Mouse (Mus musculus) adrenal gland, adult (tissue): ENCODE results near the gene 2410137M14Rik.
"Not testable (repeated sequence)": the region's sequence is repeated elsewhere in the genome, so short reads cannot be mapped to it uniquely, and the experiment has no call there.

Experiments
- DNase-seq, 2 experiments: peaks; one replicate each; pipeline ENCODE4 v3.0.0; 2022 to 2023; ENCODE audit warnings: low spot score in 1 of 2; ENCODE audit not compliant: inconsistent age in 2 of 2

2410137M14Rik gene

DNA sequence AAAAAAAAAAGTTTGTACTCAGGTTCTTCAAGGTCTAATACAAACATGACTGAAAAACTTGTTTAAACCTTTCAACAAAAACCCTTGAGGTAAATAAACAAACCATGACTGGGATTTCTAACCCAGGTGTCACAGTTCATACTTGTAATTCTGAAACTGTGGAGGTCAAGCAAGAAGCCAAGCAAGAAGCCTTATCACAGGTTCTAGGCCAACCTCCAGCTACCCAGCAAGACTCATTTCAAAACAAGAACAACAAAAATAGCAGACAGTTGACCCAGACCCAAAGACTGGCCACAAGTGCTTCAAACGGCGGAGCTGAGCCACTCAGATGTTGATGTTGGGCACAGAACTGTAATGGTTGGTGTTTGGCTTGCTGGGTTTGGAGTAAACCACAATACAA lies 13.5 kb upstream of the 2410137M14Rik start:
- no peak for DNase-seq

DNA sequence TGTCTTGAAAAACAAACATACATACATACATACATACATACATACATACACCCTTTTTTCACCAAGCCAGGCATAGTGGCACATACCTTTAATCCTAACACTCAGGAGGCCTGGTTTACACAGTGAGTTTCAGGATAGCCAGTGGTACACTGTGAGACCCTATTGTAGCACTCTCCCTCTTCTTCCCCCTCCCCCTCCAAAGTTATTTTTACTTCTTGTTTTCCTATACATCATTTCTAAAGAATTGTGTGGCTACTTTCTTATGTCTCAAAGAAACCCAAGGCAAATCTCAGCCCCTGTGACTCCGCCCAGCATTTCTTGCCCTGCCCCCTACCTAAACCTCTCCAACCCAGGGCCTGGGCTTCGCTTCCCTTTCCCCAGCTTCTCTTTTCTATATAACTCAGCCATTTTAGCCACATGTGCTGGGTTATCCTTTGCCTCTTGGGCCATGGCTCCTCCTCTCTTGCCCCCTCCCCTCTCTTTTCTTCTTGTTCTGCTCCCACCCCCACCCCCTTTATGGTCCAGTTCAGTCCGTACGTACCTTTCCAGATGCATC lies 12.8 kb upstream of the 2410137M14Rik start:
- DNase-seq = no peak

DNA sequence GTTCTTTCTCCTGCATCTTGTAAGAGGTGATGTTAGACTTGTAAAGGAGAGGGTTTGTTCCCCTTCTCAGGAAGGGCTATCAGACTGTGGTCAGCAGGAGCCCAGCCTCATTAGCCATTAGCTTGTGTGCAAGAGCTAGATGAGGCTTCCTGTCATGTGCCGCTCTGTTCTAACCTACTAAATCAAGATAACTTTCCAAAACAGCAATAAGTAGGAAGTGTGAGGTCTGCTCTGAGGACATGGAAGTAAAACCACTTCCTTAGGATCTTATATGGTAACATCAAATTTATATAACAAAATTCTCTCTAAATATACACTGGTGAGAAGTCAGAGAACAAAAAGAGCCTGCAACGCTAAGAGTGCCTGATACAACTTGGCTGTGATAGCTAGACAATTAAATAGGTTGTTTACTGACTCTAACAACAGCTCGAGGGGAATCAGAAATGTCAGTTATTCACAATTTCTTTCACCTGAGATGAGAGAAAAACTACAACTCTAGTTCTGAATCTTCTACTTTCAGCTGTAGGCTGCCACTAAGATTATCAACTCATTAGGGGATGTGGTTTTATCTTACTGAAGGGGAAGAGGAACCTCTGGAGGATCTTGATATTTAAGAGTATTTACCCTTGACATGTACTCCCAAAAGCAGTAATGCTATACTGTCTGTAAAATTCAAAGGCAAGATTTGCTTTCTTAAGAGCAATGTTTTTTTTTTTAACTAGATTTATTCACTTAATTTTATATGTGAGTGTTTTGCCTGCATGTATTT lies 11.5 kb upstream of the 2410137M14Rik start:
- no peak for DNase-seq

DNA sequence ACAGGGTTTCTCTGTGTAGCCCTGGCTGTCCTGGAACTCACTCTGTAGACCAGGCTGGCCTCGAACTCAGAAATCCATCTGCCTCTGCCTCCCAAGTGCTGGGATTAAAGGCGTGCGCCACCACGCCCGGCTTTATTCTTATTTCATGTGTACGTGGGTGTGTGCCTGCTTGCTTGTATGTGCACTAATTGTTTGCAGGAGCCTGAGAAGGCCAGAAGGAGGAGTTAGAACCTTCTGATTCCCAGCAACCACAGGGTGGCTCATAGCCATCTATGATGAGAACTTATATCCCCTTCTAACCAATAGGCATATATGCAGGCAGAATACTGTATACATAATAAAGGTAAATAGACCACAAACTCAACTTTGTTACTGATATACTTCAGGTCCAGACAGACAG lies 9.6 kb upstream of the 2410137M14Rik start:
- DNase-seq = not testable (repeated sequence)

DNA sequence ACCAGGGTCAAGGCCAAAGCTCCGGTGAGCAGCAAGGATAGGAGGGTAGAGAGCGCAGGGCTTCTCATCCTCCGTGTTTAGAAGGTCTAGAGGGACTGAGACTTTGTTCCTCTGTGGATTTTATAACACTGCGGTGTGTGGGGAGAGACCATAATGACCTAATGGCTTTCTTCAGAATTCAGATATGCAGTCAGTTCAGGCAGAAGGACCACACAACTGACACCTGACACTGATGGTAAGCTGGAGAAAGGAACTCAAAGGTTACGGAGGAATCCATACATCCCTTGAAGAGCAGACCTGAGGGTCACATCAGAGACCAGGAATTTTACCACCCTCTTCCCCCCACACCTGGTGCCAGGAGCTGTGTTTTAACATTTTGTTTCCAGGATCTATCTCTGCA lies 8.4 kb upstream of the 2410137M14Rik start, which contains the start of gene H2-M5:
Gene H2-M5 (minus strand): TSS at position 101 of the 400 bp plus-strand sequence.
- no peak for DNase-seq

DNA sequence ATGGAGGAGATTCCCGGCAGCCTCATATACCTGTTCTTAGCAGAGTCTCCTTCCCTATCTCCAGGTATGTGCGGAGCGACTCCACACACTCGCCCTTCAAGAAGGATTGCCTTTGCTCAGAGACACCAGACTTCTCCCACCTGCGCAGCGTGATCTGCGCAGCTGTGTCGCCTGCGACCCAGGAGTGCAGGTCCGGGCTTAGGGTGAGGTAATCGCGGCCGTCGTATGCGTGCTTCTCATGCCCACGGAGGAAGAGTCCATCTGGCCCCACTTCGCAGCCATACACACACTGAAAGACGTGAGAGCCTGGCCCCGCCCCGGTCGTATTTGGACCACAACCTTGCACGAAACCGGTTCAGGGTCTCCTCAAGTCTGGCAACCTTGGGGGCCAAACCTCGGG lies 7.4 kb upstream of the 2410137M14Rik start:
- DNase-seq = peak in 1 of 2 experiments; percentile 25

DNA sequence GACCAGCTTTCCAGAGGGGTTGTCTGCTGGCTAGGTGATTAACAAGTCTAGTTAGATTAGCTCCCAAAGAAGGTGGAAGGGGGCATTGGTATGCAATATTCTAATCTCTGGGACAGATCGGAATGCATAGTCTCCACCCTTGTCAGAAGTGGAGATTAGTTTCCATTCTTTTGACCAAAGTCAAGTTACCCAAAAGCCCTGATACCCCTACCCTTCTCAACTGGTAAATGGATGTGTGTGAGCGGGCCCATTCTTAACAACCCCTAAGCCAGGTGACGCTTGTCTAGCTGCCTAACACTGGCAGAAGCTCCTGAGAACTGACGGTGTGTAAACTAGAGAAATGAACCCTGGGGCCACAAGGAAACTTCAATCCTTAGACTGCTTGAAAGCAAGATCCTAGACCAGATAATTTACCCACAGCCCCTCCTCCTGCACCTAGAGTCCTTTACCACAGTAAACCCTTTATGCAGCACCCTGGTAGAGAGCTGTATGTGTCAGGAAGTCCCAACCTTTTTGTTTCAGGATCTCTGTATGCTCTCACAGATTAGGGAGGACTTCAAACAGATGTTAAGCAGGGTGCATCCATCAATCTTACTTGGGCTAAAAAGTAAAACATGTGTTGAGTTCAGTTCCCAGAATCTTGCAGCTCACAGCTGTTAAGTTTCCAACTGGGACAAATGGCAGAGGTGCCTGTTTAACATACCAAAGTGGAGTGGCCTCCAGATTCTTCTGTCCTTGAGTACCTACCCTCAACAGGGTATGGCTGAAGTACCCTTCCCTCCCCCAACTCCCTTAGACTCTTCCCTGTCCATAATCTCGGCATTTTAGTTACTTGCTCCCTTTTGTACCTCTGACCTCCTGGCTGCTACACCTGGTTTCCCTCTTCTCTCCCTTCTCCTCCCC lies 1.5 kb upstream of the 2410137M14Rik start:
- no peak for DNase-seq

DNA sequence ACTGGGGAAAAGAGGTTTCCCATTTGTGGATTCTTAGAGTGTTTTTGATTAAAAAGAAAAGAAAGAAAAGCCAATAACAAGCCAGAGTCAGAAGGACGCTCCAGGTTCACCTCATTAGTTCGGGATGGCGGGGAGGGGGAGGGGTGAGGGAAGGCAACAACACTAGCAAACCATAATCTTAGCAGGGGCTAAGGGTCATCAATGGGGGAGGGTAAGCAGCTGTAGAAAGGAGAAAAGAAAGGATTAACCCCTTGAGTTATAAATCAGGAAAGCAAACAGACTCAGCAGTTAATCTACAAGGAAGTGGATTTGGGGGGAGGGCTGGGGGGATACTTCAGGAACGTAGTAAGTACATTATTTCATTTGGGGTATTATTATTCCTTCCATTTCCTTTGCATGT lies 808 bp upstream of the 2410137M14Rik start:
- no peak for DNase-seq

DNA sequence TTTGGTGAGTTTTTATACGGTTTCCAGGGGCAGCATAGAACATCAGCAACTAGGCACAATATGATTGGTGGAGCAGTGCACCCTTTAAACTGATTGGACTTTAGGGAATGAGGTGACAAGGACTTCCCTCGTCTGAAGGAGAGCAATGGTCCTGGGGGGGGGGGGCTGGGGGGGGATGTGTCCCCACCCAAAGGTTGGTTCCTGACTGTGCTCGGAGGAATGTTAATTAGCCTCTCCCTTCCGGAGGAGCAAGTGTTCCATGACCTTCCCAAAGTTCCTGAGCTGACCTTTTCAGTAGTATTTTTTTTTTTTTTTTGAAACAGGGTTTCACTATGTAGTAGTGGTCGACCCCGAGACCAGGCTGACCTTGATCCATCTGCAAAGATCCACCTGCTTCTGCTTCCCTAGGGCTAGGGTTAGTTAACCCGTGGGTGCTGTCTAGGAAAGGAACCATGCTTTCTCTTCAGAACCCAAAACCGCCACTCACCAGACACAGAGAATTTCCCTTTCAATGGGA lies 7.7 kb downstream of the 2410137M14Rik start:
- DNase-seq = no peak

DNA sequence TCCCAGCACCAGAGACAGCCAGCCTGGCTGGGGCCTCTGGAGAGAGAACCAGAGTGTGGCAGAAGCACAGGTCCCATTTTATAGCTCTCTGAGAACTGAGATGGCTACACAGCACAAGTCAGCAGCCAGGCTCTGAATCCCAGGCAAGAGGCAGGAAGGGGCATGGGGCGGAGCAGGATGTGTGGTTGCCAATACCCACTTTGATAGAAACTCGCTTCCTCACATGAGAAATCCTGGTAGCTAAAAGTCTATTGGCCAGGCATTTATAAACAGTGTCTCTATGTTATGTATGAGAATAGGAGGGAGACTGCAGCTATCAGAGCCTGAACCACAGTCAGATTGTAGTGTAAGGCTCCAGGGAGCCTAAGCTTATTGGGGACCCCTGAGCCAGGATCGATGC lies 8.2 kb downstream of the 2410137M14Rik start:
- DNase-seq = no peak

DNA sequence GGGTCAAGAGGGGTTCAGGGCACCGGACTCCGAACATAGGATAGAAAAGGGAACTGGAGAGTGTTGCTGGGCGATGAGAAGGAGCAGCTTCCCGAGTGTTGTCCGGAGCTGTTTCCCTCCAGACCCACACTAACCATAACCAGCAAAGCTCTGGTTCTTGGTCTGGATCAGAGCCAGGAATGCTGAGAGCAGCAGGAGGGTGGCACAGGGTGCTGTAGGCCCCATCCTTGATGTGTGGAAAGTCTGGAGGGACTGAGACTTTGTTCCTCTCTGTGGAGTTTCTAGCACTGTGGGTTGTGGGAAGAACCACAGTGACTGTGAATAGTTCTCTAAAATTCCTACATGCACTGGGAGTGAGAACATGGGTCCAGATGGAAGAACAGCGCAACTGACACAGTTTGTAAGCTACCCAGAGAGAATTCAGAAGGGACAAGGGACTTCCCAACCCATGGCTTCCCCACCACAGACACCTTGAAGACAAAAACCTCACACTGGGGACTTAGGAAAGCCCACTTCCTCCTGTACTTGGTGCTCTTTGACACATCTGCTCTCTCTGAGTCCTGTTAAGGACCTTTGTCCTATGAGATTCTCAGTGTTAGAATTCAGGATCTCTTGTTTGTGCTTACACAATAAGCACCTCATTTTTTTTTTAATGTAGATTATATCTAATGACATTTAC lies 9.7 kb downstream of the 2410137M14Rik start:
- no peak for DNase-seq

DNA sequence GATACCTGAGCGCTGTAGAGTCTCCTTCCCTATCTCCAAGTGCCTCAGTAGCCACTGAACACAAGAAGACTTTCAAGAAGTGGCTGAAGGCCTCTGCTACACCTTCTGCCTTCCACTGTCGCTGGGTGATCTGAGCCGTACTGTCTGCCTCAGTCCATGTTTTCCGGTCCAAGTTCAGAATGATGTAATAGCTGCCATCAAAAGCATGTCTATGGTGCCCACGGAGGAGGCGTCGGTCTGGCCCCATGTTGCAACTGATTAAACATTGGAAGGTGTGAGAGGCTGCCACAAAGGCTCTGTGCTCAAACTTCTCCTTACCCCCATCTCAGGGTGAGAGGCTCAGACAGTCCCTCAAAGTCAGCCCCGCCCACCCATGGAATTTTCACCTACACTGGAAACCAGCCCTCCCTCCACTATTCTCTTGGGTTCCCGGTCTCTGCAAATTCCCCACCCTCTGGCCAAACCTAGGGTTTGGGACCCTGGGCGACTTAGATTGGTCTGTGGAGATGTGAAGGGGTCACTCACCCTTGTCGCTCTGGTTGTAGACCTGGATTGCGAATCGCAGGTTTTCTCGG lies 10.6 kb downstream of the 2410137M14Rik start:
- DNase-seq = no peak

DNA sequence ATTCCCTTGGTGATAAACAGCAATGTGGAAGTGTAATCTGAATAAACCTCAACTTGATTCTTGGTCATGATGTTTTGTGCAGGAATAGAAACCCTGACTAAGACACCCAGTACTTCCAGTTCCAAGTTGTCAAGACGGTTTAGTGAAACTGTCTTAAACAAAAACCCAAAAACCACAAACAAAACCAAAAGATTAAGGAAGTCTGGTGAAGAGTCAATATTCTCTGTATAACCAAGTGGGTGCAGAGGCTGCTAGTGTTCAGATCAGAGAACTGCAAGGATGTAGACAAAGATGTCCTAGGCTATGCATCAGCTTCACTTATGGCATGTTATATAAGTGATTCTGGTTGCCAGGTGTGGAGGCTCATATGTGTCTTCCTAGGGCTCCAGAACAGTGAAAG lies 14.2 kb downstream of the 2410137M14Rik start:
- no peak for DNase-seq

DNA sequence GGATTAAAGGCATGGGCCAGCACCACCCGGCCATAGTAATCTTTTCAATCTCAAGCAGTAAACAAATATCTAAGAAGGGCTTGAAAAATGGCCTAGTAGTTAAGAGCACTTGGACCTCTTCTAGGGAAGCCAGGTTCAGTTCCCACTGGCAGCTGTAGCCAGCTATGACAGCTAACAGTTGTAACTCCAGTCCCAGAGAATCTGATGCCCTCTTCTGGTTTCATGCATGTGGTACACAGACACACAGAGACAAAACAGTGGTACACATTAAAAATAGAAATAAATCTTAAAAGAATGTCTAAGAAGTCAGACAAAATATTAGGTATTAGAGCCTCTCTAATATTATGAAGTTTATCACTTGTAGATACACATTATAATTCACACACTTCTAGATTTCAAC lies 19.9 kb downstream of the 2410137M14Rik start:
- no peak for DNase-seq

DNA sequence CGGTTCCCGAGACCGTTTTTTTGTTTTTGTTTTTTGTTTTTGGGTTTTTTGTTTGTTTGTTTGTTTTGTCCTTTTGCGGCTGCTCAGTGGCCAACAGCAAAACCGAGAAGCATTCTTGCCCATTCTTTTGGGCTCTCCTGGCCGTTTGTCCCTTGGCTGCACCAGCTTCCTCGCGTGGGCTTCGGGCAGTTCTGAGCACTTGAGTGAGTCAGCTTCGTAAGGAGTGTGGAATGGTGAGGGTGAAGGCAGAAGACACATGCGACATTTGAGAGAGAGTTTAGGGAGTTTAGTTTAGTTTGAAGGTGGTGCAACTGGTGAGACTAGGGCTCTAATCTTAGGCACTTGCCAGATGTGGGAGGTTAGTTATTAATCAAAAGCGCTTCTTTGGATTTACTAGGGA lies 22.2 kb downstream of the 2410137M14Rik start:
- no peak for DNase-seq

DNA sequence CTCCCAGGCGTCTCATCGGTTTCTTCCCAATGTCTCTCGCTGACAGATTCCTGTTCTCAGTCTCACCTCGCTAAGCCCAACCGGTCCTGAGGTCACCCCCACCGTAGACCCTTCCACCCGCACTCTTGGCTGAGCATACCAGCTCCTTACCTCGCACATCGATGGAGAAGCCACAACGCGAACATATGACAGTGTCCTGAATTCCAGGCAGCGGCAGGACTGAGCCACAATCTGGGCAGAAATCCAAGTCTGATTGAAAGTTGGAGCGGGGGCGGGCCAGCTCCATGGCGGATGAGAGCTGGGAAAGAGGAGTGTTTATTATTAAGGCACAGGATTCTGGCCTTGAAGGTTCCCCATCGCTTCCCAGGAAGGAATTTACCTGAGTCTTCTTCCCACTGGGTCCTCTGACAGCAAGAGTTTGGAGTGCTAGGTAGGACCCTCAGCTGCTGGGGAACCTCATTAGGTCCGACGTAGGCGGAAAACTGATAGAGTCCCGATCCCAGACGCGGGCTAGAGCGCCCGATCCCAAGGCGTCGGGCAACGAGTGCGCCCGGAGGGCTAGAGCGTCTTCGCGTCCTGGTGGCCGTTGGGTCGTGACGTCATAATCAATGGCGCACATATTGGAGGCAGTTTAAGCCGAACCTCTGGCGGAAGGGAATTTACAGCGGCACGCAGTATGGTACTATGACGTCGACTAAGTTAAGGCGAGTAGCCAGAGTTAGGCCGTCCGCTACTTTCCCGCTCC lies 22.9 kb downstream of the 2410137M14Rik start, which contains the start of the genes Znrd1 and Znrd1as:
Gene Znrd1 (minus strand): TSS at position 561 of the 745 bp plus-strand sequence.
Gene Znrd1as (plus strand): TSS at position 594 of the 745 bp plus-strand sequence.
- DNase-seq = peak; percentile 95 to 98

DNA sequence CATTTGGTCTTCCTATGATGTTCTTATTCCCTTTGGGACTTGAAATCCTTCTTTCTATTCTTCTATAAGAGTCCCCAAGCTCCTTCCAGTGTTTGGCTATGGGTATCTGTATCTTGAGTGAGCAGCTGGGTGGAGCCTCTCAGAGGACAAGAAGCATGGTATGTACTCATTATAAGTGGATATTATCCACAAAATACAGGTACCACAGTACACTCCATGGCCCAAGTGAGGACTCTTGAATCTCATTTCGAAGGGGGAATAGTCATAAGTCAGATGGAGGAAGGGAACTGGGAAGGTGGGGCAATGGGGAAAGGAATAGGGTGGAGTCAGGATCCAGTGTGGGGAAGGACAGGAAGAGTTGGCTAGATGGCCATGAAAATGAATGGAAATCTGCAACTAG lies 28.0 kb downstream of the 2410137M14Rik start:
- DNase-seq = no peak

DNA sequence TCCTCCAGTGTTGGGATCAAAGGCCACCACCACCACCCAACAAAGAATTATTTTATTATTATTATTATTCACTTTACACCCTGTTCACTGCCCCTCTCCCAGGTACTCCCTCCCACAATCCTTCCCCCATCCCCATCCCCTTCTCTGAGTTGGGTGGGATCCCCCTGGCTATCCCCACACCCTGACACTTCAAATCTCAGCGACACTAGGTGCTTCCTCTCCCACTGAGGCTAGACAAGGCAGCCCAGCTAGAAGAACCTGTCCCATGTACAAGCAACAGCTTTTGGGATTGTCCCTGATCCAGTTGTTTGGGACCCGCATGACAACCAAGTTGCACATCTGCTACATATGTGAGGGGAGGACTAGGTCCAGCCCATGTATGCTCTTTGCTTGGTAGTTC lies 28.4 kb downstream of the 2410137M14Rik start:
- no peak for DNase-seq
